Mouse (Mus musculus) stomach, postnatal 0 days (tissue): ENCODE data around the gene Arhgef28.

Experiments
- CTCF ChIP-seq: IDR thresholded peaks from 2 replicates; pipeline ENCODE4 v1.5.1; 2016; ENCODE audit warnings: antibody characterized with exemption, low read depth, mild to moderate bottlenecking, moderate library complexity
- EP300 ChIP-seq: optimal IDR thresholded peaks from 2 replicates; pipeline ENCODE3; 2016; ENCODE audit warnings: antibody characterized with exemption

DNA sequence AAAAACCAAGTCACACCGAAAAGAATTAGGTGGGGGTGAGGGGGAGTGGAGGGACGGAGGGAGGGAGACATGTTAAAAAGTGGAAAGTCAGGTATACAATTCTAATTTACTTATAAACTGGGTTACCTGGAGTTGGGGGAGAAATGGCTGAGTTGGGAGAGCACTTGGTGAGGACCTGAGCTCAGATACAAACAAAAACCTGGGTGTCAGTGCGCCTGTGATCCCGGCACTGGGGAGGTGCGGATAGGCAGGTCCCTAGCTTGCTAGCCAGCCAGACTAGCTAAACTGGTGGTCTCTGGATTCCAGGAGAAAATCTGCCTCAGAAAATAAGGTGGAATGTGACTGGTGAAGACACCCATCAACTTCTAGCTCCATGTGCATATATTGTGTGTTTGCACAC lies 94.7 kb downstream of the Arhgef28 start:
- TF ChIP-seq CTCF (no peak), EP300 (no peak)
